Mouse (Mus musculus) urinary bladder, postnatal 14 days (tissue): ENCODE results near the gene Olfr1357.
"Not testable (repeated sequence)": the region's sequence is repeated elsewhere in the genome, so short reads cannot be mapped to it uniquely, and the experiment has no call there.

Source experiments
- DNase-seq: peaks from one replicate; pipeline ENCODE4 v3.0.0; 2021; ENCODE audit warnings: low spot score

Gene Olfr1357

GRCm38 (mm10) chr10:78617974-78618373, at the start of gene Olfr1357:
Olfr1357 (minus strand) TSS chr10:78618074.
- no peak for DNase-seq

- DNase-seq, result not testable (repeated sequence)
Measured at GRCm38 (mm10) chr10:78666696-78667095, 48.8 kb upstream of the Olfr1357 start.

- DNase-seq, result no peak
Measured at GRCm38 (mm10) chr10:78664546-78664945, 46.7 kb upstream of the Olfr1357 start.

GRCm38 (mm10) chr10:78661198-78661597, 43.3 kb upstream of the Olfr1357 start:
- no peak for DNase-seq

- DNase-seq, result peak; percentile 35
Measured at GRCm38 (mm10) chr10:78632311-78632710, 14.4 kb upstream of the Olfr1357 start.

- no peak for DNase-seq
Measured at GRCm38 (mm10) chr10:78630194-78630593, 12.3 kb upstream of the Olfr1357 start.

- not testable (repeated sequence) for DNase-seq
Measured at GRCm38 (mm10) chr10:78623143-78623542, 5.3 kb upstream of the Olfr1357 start.

- no peak for DNase-seq
Measured at GRCm38 (mm10) chr10:78607602-78608001, 10.3 kb downstream of the Olfr1357 start.

GRCm38 (mm10) chr10:78605080-78605479, 12.8 kb downstream of the Olfr1357 start:
- DNase-seq, result no peak

GRCm38 (mm10) chr10:78599865-78600264, 18.0 kb downstream of the Olfr1357 start:
- no peak for DNase-seq

- no peak for DNase-seq
Measured at GRCm38 (mm10) chr10:78594566-78594965, 23.3 kb downstream of the Olfr1357 start.

- DNase-seq, result no peak
Measured at GRCm38 (mm10) chr10:78594157-78594556, 23.7 kb downstream of the Olfr1357 start.

GRCm38 (mm10) chr10:78593736-78594135, 24.1 kb downstream of the Olfr1357 start:
- DNase-seq, result no peak

- DNase-seq, result no peak
Measured at GRCm38 (mm10) chr10:78592856-78593379, 25.0 kb downstream of the Olfr1357 start.

GRCm38 (mm10) chr10:78591406-78592328, 26.2 kb downstream of the Olfr1357 start, which contains the start of gene Syde1:
Syde1 (minus strand) TSS chr10:78591964.
- DNase-seq, result peak; percentile 42

GRCm38 (mm10) chr10:78590744-78591143, 27.1 kb downstream of the Olfr1357 start:
- no peak for DNase-seq

GRCm38 (mm10) chr10:78589901-78590300, 28.0 kb downstream of the Olfr1357 start:
- DNase-seq, result no peak

- no peak for DNase-seq
Measured at GRCm38 (mm10) chr10:78589291-78589690, 28.6 kb downstream of the Olfr1357 start.

- no peak for DNase-seq
Measured at GRCm38 (mm10) chr10:78586026-78586425, 31.8 kb downstream of the Olfr1357 start.

- no peak for DNase-seq
Measured at GRCm38 (mm10) chr10:78585606-78586005, 32.3 kb downstream of the Olfr1357 start.

- DNase-seq, result no peak
Measured at GRCm38 (mm10) chr10:78584996-78585395, 32.9 kb downstream of the Olfr1357 start.

GRCm38 (mm10) chr10:78583939-78584338, 33.9 kb downstream of the Olfr1357 start:
- DNase-seq, result no peak

GRCm38 (mm10) chr10:78583347-78583746, 34.5 kb downstream of the Olfr1357 start:
- DNase-seq, result no peak
